Mouse (Mus musculus): ENCODE measurements around the gene Chl1.
A peak's percentile ranks its signal among the peaks of the same experiment; 100 is the strongest.

Chl1 gene

GRCm38 (mm10) chr6:103510392-103511289 lies at the start of gene Chl1:
Gene Chl1, plus strand, starts transcription at chr6:103510586.
- peak; percentile 52 for DNase-seq (ENCODE audit: low read depth, low spot score)

- DNase-seq (ENCODE audit: low read depth, low spot score) = no peak
Observed at GRCm38 (mm10) chr6:103465479-103466080, 44.8 kb upstream of the Chl1 start.

- DNase-seq (ENCODE audit: low read depth, low spot score) = no peak
Observed at GRCm38 (mm10) chr6:103473316-103473715, 37.1 kb upstream of the Chl1 start.

- no peak for DNase-seq (ENCODE audit: low read depth, low spot score)
Observed at GRCm38 (mm10) chr6:103487199-103487598, 23.2 kb upstream of the Chl1 start.

GRCm38 (mm10) chr6:103498404-103498803 lies 12.0 kb upstream of the Chl1 start:
- no peak for DNase-seq (ENCODE audit: low read depth, low spot score)

- DNase-seq (ENCODE audit: low read depth, low spot score) = no peak
Observed at GRCm38 (mm10) chr6:103504065-103504464, 6.3 kb upstream of the Chl1 start.

GRCm38 (mm10) chr6:103507751-103508575 lies 2.4 kb upstream of the Chl1 start:
- DNase-seq (ENCODE audit: low read depth, low spot score) = no peak

GRCm38 (mm10) chr6:103509596-103509995 lies 790 bp upstream of the Chl1 start:
- DNase-seq (ENCODE audit: low read depth, low spot score) = no peak

- peak; percentile 4 for DNase-seq (ENCODE audit: low read depth, low spot score)
Observed at GRCm38 (mm10) chr6:103511290-103511971, 1.0 kb downstream of the Chl1 start.

- peak; percentile 86 for DNase-seq (ENCODE audit: low read depth, low spot score)
Observed at GRCm38 (mm10) chr6:103511972-103512565, 1.7 kb downstream of the Chl1 start.

- no peak for DNase-seq (ENCODE audit: low read depth, low spot score)
Observed at GRCm38 (mm10) chr6:103512911-103513321, 2.5 kb downstream of the Chl1 start.

GRCm38 (mm10) chr6:103513621-103514241 lies 3.3 kb downstream of the Chl1 start:
- DNase-seq (ENCODE audit: low read depth, low spot score) = no peak

GRCm38 (mm10) chr6:103514346-103514745 lies 4.0 kb downstream of the Chl1 start:
- no peak for DNase-seq (ENCODE audit: low read depth, low spot score)

- no peak for DNase-seq (ENCODE audit: low read depth, low spot score)
Observed at GRCm38 (mm10) chr6:103514756-103515155, 4.4 kb downstream of the Chl1 start.

GRCm38 (mm10) chr6:103519596-103519995 lies 9.2 kb downstream of the Chl1 start:
- DNase-seq (ENCODE audit: low read depth, low spot score) = no peak

GRCm38 (mm10) chr6:103525326-103526024 lies 15.1 kb downstream of the Chl1 start:
- no peak for DNase-seq (ENCODE audit: low read depth, low spot score)

GRCm38 (mm10) chr6:103526945-103527777 lies 16.8 kb downstream of the Chl1 start:
- no peak for DNase-seq (ENCODE audit: low read depth, low spot score)

GRCm38 (mm10) chr6:103533048-103533447 lies 22.7 kb downstream of the Chl1 start:
- no peak for DNase-seq (ENCODE audit: low read depth, low spot score)

GRCm38 (mm10) chr6:103534027-103534426 lies 23.6 kb downstream of the Chl1 start:
- DNase-seq (ENCODE audit: low read depth, low spot score) = no peak

All from ES-CJ7 (cell line).